Mouse (Mus musculus) kidney, embryonic 15.5 days (tissue): ENCODE results near the gene Olfr618. TPM values are rescaled to one million over a fixed set of nuclear protein-coding genes. Genes with fewer than 3 reads are reported as not detected.
"Not testable (repeated sequence)": the region's sequence is repeated elsewhere in the genome, so short reads cannot be mapped to it uniquely, and the experiment has no call there.

Experiments
- ATAC-seq: fragments of 200-750 bp; cut with Nextera tagmentation; replicated peaks from 2 replicates; pipeline ENCODE4 v1.8.0; 2017; ENCODE audit warnings: moderate TSS enrichment; ENCODE audit not compliant: low FRiP score
- H3K27ac ChIP-seq: fragments of 300-500 bp; sonication (generic); 2 replicates; pipeline ENCODE4 v1.5.1; 2015; ENCODE audit warnings: mild to moderate bottlenecking, inconsistent platforms
- H3K27me3 ChIP-seq: fragments of 300-500 bp; sonication (generic); 2 replicates; pipeline ENCODE4 v1.6.1; 2015; ENCODE audit warnings: inconsistent platforms
- H3K36me3 ChIP-seq: fragments of 300-500 bp; sonication (generic); 2 replicates; pipeline ENCODE4 v1.6.1; 2015; ENCODE audit warnings: inconsistent platforms
- H3K4me1 ChIP-seq: fragments of 300-500 bp; sonication (generic); 2 replicates; pipeline ENCODE4 v1.6.1; 2015; ENCODE audit warnings: inconsistent platforms
- H3K4me2 ChIP-seq: fragments of 300-500 bp; sonication (generic); 2 replicates; pipeline ENCODE4 v1.6.1; 2015; ENCODE audit warnings: moderate library complexity, mild to moderate bottlenecking, inconsistent platforms
- H3K4me3 ChIP-seq: fragments of 300-500 bp; sonication (generic); replicated peaks from 2 replicates; pipeline ENCODE4 v1.5.1; 2015; ENCODE audit warnings: mild to moderate bottlenecking, inconsistent platforms
- H3K9ac ChIP-seq: fragments of 300-500 bp; sonication (generic); 2 replicates; pipeline ENCODE4 v1.6.1; 2015; ENCODE audit warnings: mild to moderate bottlenecking, inconsistent platforms
- H3K9me3 ChIP-seq: fragments of 300-500 bp; sonication (generic); replicated peaks from 2 replicates; pipeline ENCODE4 v1.6.1; 2016; ENCODE audit warnings: inconsistent platforms
- WGBS: fragments of 180-500 bp; shearing (Covaris S2); methylation state at CpG from one replicate; pipeline ENCODE4 v1.1.7; 2015; ENCODE audit warnings: mixed read lengths; 5-methylcytosine and 5-hydroxymethylcytosine counted together
- polyA plus RNA-seq: library from polyadenylated mRNA; unstranded; fragments of >200 nt; fragmentation: Nextera tagmentation; extraction: Ambion mirVana; gene quantifications from 2 replicates; pipeline ENCODE4 v1.2.1, GENCODE M21; 2015

Gene Olfr618
- polyA plus RNA-seq = not detected in 2 replicates

GRCm38 (mm10) chr7:103589803-103590202 lies at the start of gene Olfr618:
TSS of gene Olfr618 (plus strand) at chr7:103590103.
- H3K4me3 ChIP-seq = no peak within 1 kb of the TSS
- no peaks in the 10 kb centered on the region for H3K9me3 ChIP-seq
- WGBS = 59% methylated on average over 2 of the region's 2 CpGs
- no peak for ATAC-seq
- H3K36me3 ChIP-seq = no peaks in the 10 kb centered on the region
- H3K27ac ChIP-seq = no peak within 1 kb of the TSS
- H3K9ac ChIP-seq = no peak within 1 kb of the TSS
- no peak within 1 kb of the TSS for H3K4me2 ChIP-seq
- no peaks in the 10 kb centered on the region for H3K27me3 ChIP-seq
- no peaks in the 10 kb centered on the region for H3K4me1 ChIP-seq

DNA sequence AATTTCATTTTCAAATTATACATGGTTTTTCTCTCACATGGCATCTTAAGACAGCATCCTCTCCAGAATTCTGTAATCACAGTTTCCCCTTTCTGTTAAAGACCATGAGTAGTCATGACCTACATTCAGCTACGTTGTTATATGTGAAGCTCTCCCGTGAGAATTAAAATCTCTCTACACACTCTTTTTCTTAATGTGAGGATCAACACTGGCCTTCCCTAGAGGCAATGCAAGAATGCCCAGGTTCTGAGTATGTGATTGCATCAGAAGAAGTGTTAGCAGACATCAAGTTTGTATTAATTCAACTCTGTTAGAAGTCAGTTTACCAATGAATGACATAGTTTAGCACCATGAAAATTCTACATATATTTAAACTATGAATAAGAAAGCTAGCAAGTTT lies 47.3 kb upstream of the Olfr618 start, which contains the start of gene Olfr612:
Gene Olfr612, minus strand, starts transcription at position 101 of the 400 bp plus-strand sequence.
- not testable (repeated sequence) for H3K4me2 ChIP-seq, H3K27me3 ChIP-seq, H3K4me1 ChIP-seq, H3K4me3 ChIP-seq, ATAC-seq, H3K9me3 ChIP-seq, H3K36me3 ChIP-seq, H3K27ac ChIP-seq, H3K9ac ChIP-seq
- WGBS = 90% methylated on average over 2 of the region's 2 CpGs

GRCm38 (mm10) chr7:103547774-103548173 lies 42.1 kb upstream of the Olfr618 start, which contains the start of gene Olfr613:
TSS of gene Olfr613 (plus strand) at chr7:103548074.
- WGBS = 81% methylated on average over 2 of the region's 2 CpGs
- Histone ChIP-seq H3K9me3 (no peaks in the 10 kb centered on the region), H3K4me1 (no peaks in the 10 kb centered on the region), H3K4me2 (no peak within 1 kb of the TSS), H3K36me3 (no peaks in the 10 kb centered on the region), H3K4me3 (no peak within 1 kb of the TSS), H3K9ac (no peak within 1 kb of the TSS), H3K27me3 (no peaks in the 10 kb centered on the region), H3K27ac (no peak within 1 kb of the TSS)
- no peak for ATAC-seq

DNA sequence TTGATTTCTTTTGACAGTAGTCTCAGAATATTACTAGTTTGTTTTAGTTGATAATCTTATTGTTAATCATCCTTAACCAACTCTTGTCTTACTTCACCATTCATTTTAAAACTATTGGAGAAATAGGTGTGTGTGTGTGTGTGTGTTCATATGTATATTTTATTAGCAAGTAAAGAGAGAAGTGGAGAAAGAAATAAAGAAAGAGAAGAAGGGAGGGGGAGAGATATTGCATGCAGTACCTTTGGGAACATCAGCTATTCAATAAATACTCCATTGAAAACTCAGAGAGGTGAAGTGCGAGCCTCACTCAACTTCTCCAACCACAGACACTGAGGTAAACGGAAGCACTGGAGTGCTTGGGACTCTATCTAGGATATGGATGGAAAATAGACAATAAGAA lies 34.1 kb upstream of the Olfr618 start, which contains the start of gene Olfr615:
Gene Olfr615, plus strand, starts transcription at position 301 of the 400 bp plus-strand sequence.
- Histone ChIP-seq H3K9me3 (no peaks in the 10 kb centered on the region), H3K4me1 (no peaks in the 10 kb centered on the region), H3K27ac (no peak within 1 kb of the TSS), H3K9ac (no peak within 1 kb of the TSS), H3K4me2 (no peak within 1 kb of the TSS), H3K4me3 (no peak within 1 kb of the TSS), H3K27me3 (no peaks in the 10 kb centered on the region), H3K36me3 (no peaks in the 10 kb centered on the region)
- no peak for ATAC-seq
- 82% methylated on average over 2 of the region's 2 CpGs for WGBS

- Histone ChIP-seq H3K9ac (no peak within 1 kb of the TSS), H3K4me3 (no peak within 1 kb of the TSS), H3K4me2 (no peak within 1 kb of the TSS), H3K27ac (no peak within 1 kb of the TSS), H3K27me3 (no peaks in the 10 kb centered on the region), H3K9me3 (no peaks in the 10 kb centered on the region), H3K36me3 (no peaks in the 10 kb centered on the region), H3K4me1 (no peaks in the 10 kb centered on the region)
- ATAC-seq = no peak
- 79% methylated on average over 3 of the region's 3 CpGs for WGBS
These were observed 20.9 kb upstream of the Olfr618 start, which contains the start of gene Olfr616 for GRCm38 (mm10) chr7:103569043-103569442. TSS of gene Olfr616 (minus strand) at chr7:103569143.

DNA sequence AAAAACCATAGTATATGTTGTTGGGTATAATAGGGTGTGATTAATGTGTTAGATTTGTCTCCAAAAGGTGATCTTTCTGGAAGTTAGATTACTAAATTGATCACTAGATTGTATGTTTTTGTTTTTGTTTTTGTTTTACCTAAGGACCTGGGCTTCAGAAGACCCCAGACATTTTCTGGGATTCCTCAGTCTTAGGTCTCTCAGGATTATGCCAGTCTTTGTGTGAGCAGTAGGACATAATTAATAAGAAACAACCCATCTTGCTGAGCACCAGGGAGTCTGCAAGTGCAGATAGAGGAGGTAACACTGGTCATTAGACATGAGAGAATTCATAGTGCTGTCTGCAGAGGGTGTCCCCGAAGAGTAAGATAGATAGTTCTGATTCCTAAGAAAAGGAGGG lies 17.1 kb upstream of the Olfr618 start, which contains the start of gene Olfr617:
Gene Olfr617, plus strand, starts transcription at position 301 of the 400 bp plus-strand sequence.
- WGBS = 86% methylated on average over 1 of the region's 1 CpGs
- Histone ChIP-seq H3K4me2 (no peak within 1 kb of the TSS), H3K9me3 (no peaks in the 10 kb centered on the region), H3K27me3 (no peaks in the 10 kb centered on the region), H3K27ac (no peak within 1 kb of the TSS), H3K9ac (no peak within 1 kb of the TSS), H3K36me3 (no peaks in the 10 kb centered on the region), H3K4me3 (no peak within 1 kb of the TSS), H3K4me1 (no peaks in the 10 kb centered on the region)
- no peak for ATAC-seq

GRCm38 (mm10) chr7:103600275-103600674 lies 10.4 kb downstream of the Olfr618 start, which contains the start of gene Olfr619:
TSS of gene Olfr619 (plus strand) at chr7:103600575.
- Histone ChIP-seq H3K4me2 (no peak within 1 kb of the TSS), H3K27ac (no peak within 1 kb of the TSS), H3K4me1 (no peaks in the 10 kb centered on the region), H3K27me3 (no peaks in the 10 kb centered on the region), H3K4me3 (no peak within 1 kb of the TSS), H3K36me3 (no peaks in the 10 kb centered on the region), H3K9ac (no peak within 1 kb of the TSS), H3K9me3 (no peaks in the 10 kb centered on the region)
- no peak for ATAC-seq

GRCm38 (mm10) chr7:103607425-103607824 lies 17.5 kb downstream of the Olfr618 start:
- WGBS = 86% methylated on average over 2 of the region's 2 CpGs
- Histone ChIP-seq H3K27me3 (no peaks in the 10 kb centered on the region), H3K9me3 (no peaks in the 10 kb centered on the region), H3K9ac (no peak overlapping the region), H3K4me3 (no peak overlapping the region), H3K27ac (no peak overlapping the region), H3K36me3 (no peaks in the 10 kb centered on the region), H3K4me2 (no peak overlapping the region), H3K4me1 (no peaks in the 10 kb centered on the region)
- ATAC-seq = no peak

GRCm38 (mm10) chr7:103612434-103612833 lies 22.5 kb downstream of the Olfr618 start, which contains the start of gene Olfr620:
TSS of gene Olfr620 (minus strand) at chr7:103612534.
- H3K4me1 ChIP-seq = no peaks in the 10 kb centered on the region
- H3K4me3 ChIP-seq = no peak within 1 kb of the TSS
- no peak within 1 kb of the TSS for H3K27ac ChIP-seq
- no peak within 1 kb of the TSS for H3K4me2 ChIP-seq
- no peaks in the 10 kb centered on the region for H3K9me3 ChIP-seq
- H3K36me3 ChIP-seq = no peaks in the 10 kb centered on the region
- ATAC-seq = no peak
- WGBS = 72% methylated on average over 2 of the region's 2 CpGs
- no peaks in the 10 kb centered on the region for H3K27me3 ChIP-seq
- H3K9ac ChIP-seq = no peak within 1 kb of the TSS

GRCm38 (mm10) chr7:103636795-103637194 lies 46.9 kb downstream of the Olfr618 start:
- Histone ChIP-seq H3K4me3 (no peak overlapping the region), H3K27me3 (no peaks in the 10 kb centered on the region), H3K27ac (no peak overlapping the region), H3K9ac (no peak overlapping the region), H3K36me3 (no peaks in the 10 kb centered on the region), H3K4me2 (no peak overlapping the region), H3K4me1 (no peaks in the 10 kb centered on the region), H3K9me3 (no peaks in the 10 kb centered on the region)
- no peak for ATAC-seq

- 84% methylated on average over 1 of the region's 1 CpGs for WGBS
- no peak within 1 kb of the TSS for H3K4me3 ChIP-seq
These were observed 52.7 kb downstream of the Olfr618 start, which contains the start of gene Olfr622 for GRCm38 (mm10) chr7:103642602-103643001. TSS of gene Olfr622 (minus strand) at chr7:103642702.

DNA sequence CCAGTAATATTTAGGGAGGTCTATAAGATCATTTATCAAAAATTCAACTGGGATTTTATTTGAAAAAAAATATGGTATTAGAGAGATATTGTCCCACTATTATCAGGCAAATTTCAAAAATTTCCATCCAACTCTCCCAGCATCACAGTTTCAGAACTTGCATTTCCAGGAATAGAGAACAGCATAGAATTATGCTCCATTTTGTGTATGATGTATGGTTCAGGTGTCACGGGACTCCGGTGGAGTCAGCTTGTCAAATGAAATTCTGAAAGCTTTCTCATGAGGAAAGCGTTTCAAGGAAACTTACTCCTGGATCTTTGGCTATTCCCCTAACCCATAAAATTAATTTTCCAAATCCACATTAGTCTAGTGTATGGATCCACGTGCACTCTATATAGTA lies 54.2 kb downstream of the Olfr618 start:
- 76% methylated on average over 4 of the region's 4 CpGs for WGBS
- Histone ChIP-seq H3K9me3 (no peaks in the 10 kb centered on the region), H3K4me1 (no peaks in the 10 kb centered on the region), H3K4me3 (no peak overlapping the region), H3K36me3 (no peaks in the 10 kb centered on the region), H3K9ac (no peak overlapping the region), H3K27ac (no peak overlapping the region), H3K27me3 (no peaks in the 10 kb centered on the region), H3K4me2 (no peak overlapping the region)
- no peak for ATAC-seq

More at GRCm38 (mm10) chr7:103642602-103643001, 52.7 kb downstream of the Olfr618 start, which contains the start of gene Olfr622:
- ATAC-seq = no peak
- H3K4me2 ChIP-seq = no peak within 1 kb of the TSS
- no peaks in the 10 kb centered on the region for H3K36me3 ChIP-seq
- H3K27me3 ChIP-seq = no peaks in the 10 kb centered on the region
- H3K4me1 ChIP-seq = no peaks in the 10 kb centered on the region
- no peaks in the 10 kb centered on the region for H3K9me3 ChIP-seq
- no peak within 1 kb of the TSS for H3K9ac ChIP-seq
- H3K27ac ChIP-seq = no peak within 1 kb of the TSS
